Mouse (Mus musculus) gastrocnemius, postnatal 4 days (tissue): ENCODE results near the gene Coa4. TPM values are rescaled to one million over a fixed set of nuclear protein-coding genes. Genes with fewer than 3 reads are reported as not detected.

Experiments
- DNase-seq, 2 experiments: peaks; one replicate each; pipeline ENCODE4 v3.0.0; 2021 to 2022; ENCODE audit warnings: low spot score in 2 of 2, mixed read lengths in 2 of 2
- long read RNA-seq, 2 experiments: library from polyadenylated mRNA; stranded (forward); transcript quantifications; one replicate each; pipeline ENCODE4 v2.0.0; 2021
- total RNA-seq, 2 experiments: library from RNA; stranded (reverse); gene quantifications; 2 replicates each; pipeline ENCODE4 v1.2.3; 2021

Coa4 gene
- total RNA-seq: 10 to 100 TPM; 10.7 to 13.1 TPM
- long read RNA-seq, experiment 1, transcript Coa4-201 (2 exons, 1,391 nt): major isoform, 7 of 7 reads
- long read RNA-seq, experiment 1, partial matches to known transcripts: 0 of 7 reads
- long read RNA-seq, experiment 1, other reads (novel, unspliced or antisense): 0 of 7 reads
- long read RNA-seq, experiment 2, transcript Coa4-201 (2 exons, 1,391 nt): major isoform, 9 of 10 reads
- long read RNA-seq, experiment 2, partial matches to known transcripts: 1 of 10 reads
- long read RNA-seq, experiment 2, other reads (novel, unspliced or antisense): 0 of 10 reads

- DNase-seq: peak; percentile 56 to 81
Measured at GRCm38 (mm10) chr7:100536804-100537518, at the start of gene Coa4. Gene Coa4 (plus strand): TSS chr7:100537071.

- no peak for DNase-seq
Measured at GRCm38 (mm10) chr7:100487301-100487700, 49.6 kb upstream of the Coa4 start.

- peak in 1 of 2 experiments; percentile 51 for DNase-seq
Measured at GRCm38 (mm10) chr7:100488474-100489048, 48.3 kb upstream of the Coa4 start.

- DNase-seq: peak in 1 of 2 experiments; percentile 48
Measured at GRCm38 (mm10) chr7:100492391-100493116, 44.3 kb upstream of the Coa4 start.

GRCm38 (mm10) chr7:100493117-100493483 is 43.8 kb upstream of the Coa4 start, which contains the start of gene Ucp2:
Gene Ucp2 (plus strand): TSS chr7:100493337.
- DNase-seq: peak; percentile 68 to 84

- DNase-seq: no peak
Measured at GRCm38 (mm10) chr7:100493484-100494414, 43.1 kb upstream of the Coa4 start.

- no peak for DNase-seq
Measured at GRCm38 (mm10) chr7:100494415-100494831, 42.4 kb upstream of the Coa4 start.

GRCm38 (mm10) chr7:100495042-100495441 is 41.8 kb upstream of the Coa4 start:
- DNase-seq: no peak

- no peak for DNase-seq
Measured at GRCm38 (mm10) chr7:100495581-100496251, 41.2 kb upstream of the Coa4 start.

- no peak for DNase-seq
Measured at GRCm38 (mm10) chr7:100496371-100496770, 40.5 kb upstream of the Coa4 start.

- DNase-seq: no peak
Measured at GRCm38 (mm10) chr7:100496791-100497190, 40.1 kb upstream of the Coa4 start.

- DNase-seq: no peak
Measured at GRCm38 (mm10) chr7:100497402-100497801, 39.5 kb upstream of the Coa4 start.

- DNase-seq: no peak
Measured at GRCm38 (mm10) chr7:100497982-100498381, 38.9 kb upstream of the Coa4 start.

GRCm38 (mm10) chr7:100499465-100499864 is 37.4 kb upstream of the Coa4 start:
- no peak for DNase-seq

- DNase-seq: no peak
Measured at GRCm38 (mm10) chr7:100500276-100500977, 36.4 kb upstream of the Coa4 start.

GRCm38 (mm10) chr7:100501027-100501843 is 35.6 kb upstream of the Coa4 start:
- DNase-seq: no peak

- no peak for DNase-seq
Measured at GRCm38 (mm10) chr7:100501844-100502373, 35.0 kb upstream of the Coa4 start.

- no peak for DNase-seq
Measured at GRCm38 (mm10) chr7:100502374-100502922, 34.4 kb upstream of the Coa4 start.
